Mouse (Mus musculus): ENCODE measurements around the gene Dyrk1b.

DNA sequence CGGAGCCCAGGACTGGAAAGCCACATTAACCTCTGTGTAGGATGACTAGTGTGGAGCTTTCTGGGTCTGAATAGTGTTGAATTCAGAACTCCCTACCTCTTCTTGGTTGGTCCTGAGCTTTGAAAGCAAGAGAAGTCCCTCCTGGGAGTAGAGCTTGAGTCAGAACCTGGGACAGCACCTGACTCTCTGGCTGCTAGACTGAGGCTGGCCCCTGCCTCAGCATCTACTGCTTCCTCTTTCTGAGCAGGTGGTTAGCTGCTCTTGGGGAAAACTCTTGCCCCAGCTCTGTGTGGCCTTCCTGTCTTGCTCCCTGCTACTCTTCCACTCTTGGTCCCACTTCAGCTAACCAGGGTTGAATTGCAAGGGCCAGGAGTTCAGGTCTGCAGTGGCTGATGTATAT lies 12.6 kb downstream of the Dyrk1b start:
- TF ChIP-seq ZNF384 (IDR thresholded peaks at IDR 0.05; ENCODE audit: low read depth, low read length): no peak
- no peak for TF ChIP-seq HCFC1 (IDR thresholded peaks at IDR 0.05; ENCODE audit: borderline replicate concordance, insufficient read depth, low read length)
- TF ChIP-seq ZC3H11A (IDR thresholded peaks at IDR 0.05; ENCODE audit: borderline replicate concordance, low read depth, low read length): no peak
- TF ChIP-seq CHD2 (IDR thresholded peaks at IDR 0.05; ENCODE audit: low read depth, low read length): no peak

Data from ES-E14 (cell line).